Mouse (Mus musculus): ENCODE results near the gene Ppt2.

GRCm38 (mm10) chr17:34631647-34632046 lies 3.3 kb upstream of the Ppt2 start:
- no peak for TF ChIP-seq POLR2A (IDR thresholded peaks at IDR 0.05; ENCODE audit: extremely low read depth, insufficient read depth, low read length)
- TF ChIP-seq CTCF (IDR thresholded peaks at IDR 0.05; ENCODE audit: extremely low read depth, insufficient read depth, low read length): no peak

Measured in cortical plate, adult 2 months (tissue).